Mouse (Mus musculus) MN1 (cell line): Measurements from ENCODE around the gene Olfr325.
A peak's percentile ranks its signal among the peaks of the same experiment; 100 is the strongest.
"Not testable (repeated sequence)": the region's sequence is repeated elsewhere in the genome, so short reads cannot be mapped to it uniquely, and the experiment has no call there.

Experiments
- DNase-seq: peaks from one replicate; pipeline ENCODE4 v3.0.0-alpha.2; 2016; ENCODE audit warnings: low spot score

Olfr325 gene

GRCm38 (mm10) chr11:58577430-58577829, at the start of gene Olfr325:
Gene Olfr325, plus strand, starts transcription at chr11:58577730.
- DNase-seq: no peak

DNA sequence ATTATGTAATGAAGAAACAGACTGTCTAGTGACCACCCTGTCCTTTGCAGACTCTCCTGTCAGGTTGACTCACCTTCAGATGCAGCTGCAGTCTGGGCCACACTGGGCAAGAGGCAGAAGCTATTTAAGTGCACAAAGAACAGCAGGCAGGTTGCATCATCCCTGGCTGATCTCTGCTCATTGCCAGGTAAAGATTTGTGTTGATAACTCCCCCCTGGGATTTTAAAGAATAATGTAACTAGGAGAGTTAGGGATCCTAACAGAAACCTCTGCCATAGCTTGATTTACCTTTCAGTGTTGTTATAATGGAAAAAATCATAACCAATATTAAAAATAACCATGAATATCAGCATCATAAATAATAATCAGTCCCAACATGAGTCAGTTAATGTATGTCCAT, 42.8 kb upstream of the Olfr325 start, which contains the start of gene Olfr330:
Gene Olfr330, minus strand, starts transcription at position 101 of the 400 bp plus-strand sequence.
- not testable (repeated sequence) for DNase-seq

GRCm38 (mm10) chr11:58546322-58546721, 31.2 kb upstream of the Olfr325 start, which contains the start of gene Olfr329-ps:
Gene Olfr329-ps, minus strand, starts transcription at chr11:58546422.
- DNase-seq: no peak

DNA sequence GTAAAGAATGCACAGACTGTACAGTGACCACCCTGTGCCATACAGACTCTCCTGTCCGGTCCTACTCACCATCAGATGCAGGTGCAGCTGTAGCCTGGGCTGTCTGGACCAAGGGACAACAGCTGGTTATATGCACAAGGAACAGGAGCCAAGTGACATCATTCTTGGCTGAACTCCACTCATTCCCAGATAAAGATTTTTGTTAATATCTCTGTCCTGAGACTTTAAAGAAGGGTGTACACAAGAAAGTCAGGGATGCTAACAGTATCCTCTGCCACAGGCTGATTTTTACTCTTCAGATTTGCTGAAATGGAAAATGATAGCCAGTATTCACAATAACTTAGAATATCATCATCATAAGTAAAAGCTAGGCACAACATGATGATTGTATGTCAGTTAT, 22.0 kb upstream of the Olfr325 start, which contains the start of gene Olfr328:
Gene Olfr328, minus strand, starts transcription at position 101 of the 400 bp plus-strand sequence.
- DNase-seq: no peak

DNA sequence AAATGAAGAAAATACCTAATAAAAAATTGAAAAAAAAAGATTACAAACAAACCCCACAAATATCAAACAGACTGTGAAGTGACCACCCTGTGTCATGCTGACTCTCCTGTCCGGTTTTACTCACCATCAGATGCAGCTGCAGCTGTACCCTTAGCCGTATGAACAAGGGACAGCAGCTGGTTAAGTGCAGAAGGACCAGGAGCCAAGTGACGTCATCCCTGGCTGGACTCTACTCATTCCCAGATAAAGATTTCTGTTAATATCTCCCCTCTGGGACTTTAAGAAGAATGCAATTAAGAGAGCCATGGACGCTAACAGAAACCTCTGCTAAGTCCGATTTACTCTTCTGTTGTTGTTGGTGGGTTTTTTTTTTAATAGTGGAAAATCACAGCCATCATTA, 7.1 kb upstream of the Olfr325 start, which contains the start of gene Olfr224:
Gene Olfr224, minus strand, starts transcription at position 149 of the 400 bp plus-strand sequence.
- DNase-seq: no peak

- DNase-seq: no peak
These were observed 1.1 kb downstream of the Olfr325 start for GRCm38 (mm10) chr11:58578636-58579035.

GRCm38 (mm10) chr11:58587898-58588348, 10.4 kb downstream of the Olfr325 start:
- peak; percentile 41 for DNase-seq

DNA sequence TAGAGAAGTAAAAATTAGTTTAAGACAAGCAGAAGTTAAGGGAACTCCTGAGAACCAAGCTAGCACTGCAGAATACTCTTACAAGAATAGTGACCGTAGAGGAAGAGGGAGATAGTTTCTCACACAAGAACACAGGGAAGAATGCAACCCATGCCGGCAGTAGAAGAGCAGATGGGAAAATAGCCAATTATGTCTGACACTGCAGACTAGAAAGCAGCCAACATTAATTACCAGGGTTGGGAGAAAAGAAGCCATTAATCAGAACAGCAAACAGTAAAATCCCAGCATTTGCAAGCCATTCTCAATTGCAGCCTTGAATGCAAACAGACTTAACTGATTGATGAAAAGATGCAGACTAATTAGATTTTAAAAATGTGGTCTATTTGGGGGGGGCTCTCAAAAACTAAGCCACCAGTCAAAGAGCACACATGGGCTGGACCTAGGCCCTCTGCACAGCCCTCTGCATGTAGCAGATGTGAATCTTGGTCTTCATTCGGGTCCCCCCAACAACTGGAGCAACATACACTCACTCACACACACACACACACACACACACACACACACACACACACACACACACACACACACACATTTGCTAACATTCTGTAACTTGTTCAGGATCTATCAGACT, 11.2 kb downstream of the Olfr325 start:
- DNase-seq: no peak

DNA sequence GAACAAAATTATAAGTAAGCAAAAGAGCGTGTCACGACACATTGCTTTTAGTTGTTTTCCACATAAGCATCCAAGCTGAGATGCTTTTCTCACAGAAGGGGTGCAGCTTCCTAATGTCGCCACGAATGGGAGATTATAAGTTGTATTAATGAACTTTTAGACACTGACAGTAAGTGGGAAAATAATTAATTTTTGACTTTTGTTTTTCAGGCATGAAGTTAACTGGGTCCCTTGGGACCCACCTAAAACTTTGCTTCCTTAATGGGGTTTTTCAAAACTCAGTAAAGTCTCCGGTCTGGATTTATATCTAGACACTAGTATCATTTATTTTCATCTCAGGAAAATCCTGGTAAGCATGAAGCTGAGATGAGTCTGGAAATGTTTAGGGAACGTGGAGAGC, 17.3 kb downstream of the Olfr325 start, which contains the start of gene Olfr324:
Gene Olfr324, plus strand, starts transcription at position 301 of the 400 bp plus-strand sequence.
- DNase-seq: no peak

GRCm38 (mm10) chr11:58597837-58598236, 20.3 kb downstream of the Olfr325 start:
- no peak for DNase-seq

DNA sequence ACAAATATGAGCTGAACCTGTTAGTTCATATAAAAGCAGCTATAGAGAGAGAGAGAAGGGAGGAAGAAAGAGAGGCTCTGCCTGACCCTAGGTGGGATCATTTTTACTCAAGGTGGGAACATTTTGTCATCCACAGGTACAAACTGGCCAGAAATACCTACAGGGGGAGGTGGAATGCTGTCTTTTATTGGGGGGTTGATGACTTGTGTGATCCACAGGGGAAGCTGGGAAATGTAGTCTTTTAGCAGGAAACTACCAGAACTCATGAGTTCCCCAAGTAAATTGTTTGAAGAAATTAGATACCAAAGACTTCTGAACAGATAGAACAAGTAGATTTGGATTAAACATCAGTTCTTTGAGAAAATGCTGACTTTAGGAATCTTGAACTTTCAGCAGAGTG, 24.5 kb downstream of the Olfr325 start:
- no peak for DNase-seq

DNA sequence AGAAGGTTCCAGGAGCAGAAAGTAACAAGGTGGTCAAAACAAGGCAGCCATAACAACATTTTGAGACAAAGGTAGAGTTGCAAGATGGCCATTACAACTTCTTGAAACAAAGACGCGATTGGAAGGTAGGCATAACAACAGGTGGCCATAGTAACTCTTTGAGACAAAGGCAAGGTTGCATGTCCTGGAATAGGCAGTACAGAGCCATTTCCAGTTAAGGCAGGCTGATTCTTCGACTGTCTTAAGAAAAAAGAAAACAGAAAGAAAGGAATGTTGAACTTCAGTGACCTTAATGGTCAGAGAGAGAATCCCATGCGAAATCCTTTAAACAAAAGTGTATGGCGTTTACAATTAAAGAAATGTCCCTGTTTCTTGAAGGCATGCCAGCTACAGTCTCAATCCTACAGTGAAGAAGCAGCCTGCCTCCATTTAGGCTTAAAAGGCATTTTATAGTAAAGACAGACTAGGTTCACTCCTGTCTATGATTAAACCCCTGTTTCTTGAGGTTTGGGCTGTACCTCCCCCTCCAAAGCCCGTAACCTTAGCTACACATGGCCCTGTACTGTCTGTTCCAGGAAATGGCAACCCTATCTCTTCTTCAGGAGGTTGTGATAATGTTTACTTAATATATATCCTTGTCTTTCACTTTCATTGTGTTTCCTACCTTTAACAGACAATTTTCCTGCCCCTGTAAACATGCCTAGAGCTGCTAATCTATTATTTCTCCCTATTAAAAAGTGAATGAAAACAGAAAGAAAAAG, 25.4 kb downstream of the Olfr325 start:
- no peak for DNase-seq

DNA sequence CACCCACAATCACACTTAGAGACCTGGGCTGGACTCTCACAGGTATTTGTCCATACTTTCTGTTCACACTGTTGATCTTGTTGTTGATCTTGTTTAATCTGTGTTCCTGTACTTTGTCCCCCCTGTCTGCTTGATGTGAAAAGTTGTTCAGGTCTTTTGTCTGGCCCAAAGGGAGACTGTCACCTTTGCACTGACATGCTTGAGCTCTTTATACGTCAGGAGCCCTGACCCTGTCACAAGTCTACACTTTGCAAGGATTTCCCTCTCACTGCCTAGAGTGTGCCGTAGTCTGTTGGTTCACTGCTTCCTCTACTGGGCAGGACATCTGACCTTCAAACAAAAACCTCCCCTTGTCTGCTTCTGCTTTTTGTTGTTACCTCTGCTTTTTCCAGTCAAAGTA, 27.2 kb downstream of the Olfr325 start:
- no peak for DNase-seq

DNA sequence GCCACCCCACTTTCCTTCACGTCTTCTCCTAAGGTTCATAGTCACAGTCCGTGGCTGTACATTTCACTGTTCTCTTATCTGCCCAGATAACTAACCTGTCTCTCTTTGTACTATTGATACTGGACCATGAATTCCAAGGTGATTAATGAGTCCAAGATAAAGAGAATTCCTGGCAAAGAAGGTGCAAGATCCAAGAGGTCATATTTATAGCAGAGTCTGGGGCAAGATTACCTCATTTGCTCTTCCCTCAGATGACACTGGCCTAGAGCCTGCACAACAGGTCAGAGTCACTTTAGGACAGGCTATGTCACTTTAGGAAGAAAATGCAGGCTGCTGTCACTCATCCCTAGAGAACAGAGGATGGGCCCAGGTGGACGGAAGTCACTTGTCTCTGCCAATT, 27.7 kb downstream of the Olfr325 start:
- no peak for DNase-seq

- no peak for DNase-seq
These were observed 28.8 kb downstream of the Olfr325 start for GRCm38 (mm10) chr11:58606177-58606919.

- DNase-seq: no peak
These were observed 29.5 kb downstream of the Olfr325 start for GRCm38 (mm10) chr11:58607030-58607429.

DNA sequence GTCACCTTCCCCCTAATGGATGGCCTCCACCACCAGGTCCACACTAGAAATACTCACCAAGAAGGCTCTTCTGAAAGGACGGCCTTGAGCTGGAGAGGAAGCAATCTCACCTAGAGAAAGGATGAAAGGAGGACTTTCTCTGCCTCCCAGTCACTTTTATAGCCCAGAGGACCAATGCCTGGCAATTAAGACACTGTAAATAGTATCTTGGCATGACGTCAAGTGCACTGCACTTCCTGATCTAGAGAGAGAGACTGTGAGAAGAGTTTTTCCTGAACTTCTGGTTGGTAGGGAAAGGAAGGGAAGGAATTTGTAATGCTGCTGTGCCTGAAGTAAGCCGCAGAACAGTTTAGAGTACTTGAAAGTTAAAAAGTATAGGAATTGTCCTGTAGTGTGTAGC, 35.8 kb downstream of the Olfr325 start:
- no peak for DNase-seq

DNA sequence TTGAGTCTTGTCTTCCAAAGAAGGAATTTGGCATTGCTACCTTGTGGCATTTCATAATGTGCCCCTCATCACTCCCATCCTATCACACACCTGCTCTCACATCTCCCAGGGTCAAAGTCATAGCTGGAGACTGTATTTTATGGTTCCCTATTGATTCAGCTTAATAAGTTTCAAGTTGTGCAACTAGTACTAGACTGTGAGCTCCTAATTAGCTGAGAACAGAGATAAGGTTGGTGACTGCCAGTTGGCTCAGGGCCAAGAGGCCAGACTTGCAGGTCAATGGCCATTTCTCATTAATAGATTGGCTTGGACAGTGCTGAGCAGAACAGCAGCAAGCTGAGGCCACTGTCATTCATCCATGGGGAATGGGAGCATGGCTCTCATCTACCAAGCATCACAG, 37.0 kb downstream of the Olfr325 start:
- no peak for DNase-seq

DNA sequence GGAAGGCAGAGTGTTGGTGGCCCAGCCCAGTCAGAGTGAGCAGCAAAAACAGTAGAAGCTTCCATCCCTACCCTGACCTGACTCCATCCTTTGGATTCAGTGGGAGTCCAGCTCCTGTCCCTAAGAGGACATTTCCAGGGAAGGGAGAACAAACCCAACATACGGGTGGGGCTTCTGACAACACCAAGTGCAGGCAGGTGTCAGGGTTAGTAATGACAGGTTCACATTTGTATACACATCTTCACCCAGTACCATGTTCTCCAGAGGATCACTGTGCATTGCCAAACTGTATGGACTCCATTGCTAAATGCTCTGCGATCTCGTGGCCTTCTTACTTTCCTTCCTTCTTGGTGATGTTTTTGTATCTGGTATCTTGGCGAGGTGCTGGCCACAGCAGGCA, 38.4 kb downstream of the Olfr325 start, which contains the start of gene 2210407C18Rik:
Gene 2210407C18Rik, minus strand, starts transcription at position 101 of the 400 bp plus-strand sequence.
- no peak for DNase-seq

DNA sequence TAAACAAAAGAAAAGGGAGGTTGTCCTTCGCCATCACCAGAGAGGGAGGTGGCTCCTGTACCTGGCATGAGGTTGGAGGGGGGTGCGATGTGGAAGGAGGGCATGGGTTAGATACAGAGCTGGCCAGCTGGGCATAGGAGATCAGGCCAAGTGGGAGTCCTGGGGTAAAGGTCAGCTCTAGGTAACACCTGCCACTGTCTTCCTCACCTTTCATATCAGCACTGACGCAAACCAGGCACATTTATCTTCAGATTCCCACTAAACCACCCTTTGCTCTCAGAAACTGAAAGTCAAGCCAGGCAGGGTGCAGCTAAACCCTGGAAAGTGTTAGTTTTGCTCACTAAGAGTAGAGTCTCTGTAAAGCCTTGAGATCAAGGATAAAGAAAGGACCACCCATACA, 40.8 kb downstream of the Olfr325 start:
- no peak for DNase-seq

DNA sequence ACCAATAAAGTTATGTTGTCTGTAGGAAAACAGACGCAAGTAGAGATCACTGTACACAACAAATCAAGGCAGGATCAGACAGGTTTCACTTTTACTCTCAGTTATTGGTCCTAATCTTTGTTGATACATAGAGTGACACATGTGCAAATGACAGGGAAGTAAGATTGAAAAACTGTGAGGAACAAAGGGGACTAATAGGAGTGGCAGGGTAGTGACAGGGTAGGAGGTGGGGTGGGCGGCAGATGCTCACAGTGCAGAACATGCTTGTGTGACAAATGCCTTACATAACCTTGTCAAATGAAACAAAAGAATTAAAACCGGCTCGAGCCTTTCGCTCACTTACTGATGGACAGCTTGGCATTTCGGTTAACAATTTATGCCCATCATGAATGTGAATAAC, 41.3 kb downstream of the Olfr325 start:
- no peak for DNase-seq

DNA sequence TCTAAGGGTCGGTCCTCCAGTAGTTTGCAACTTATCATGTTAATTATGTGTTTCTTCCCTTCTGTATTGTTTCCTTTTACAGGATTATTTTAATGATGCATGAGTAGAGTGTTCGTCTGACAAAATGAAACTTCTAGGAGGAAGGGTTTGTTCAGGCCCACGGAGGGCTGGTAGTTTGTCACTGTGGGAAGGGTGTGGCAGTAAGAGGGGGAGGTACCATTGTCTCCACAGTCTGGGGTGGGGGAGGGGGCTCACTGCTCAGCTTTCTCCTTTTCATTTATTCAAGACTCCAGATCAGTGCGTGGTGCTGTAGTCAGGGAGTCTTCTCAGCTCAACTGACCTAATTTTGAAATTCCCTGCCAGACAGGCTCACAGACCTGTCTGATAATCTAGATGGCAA, 48.6 kb downstream of the Olfr325 start:
- no peak for DNase-seq
